Mouse (Mus musculus) liver, embryonic 14.5 days (tissue): ENCODE measurements around the gene Gm37240.

Source experiments
- CTCF ChIP-seq: IDR thresholded peaks from 2 replicates; pipeline ENCODE4 v1.5.1; 2016; ENCODE audit warnings: antibody characterized with exemption, low read depth, control low read depth
- EP300 ChIP-seq: IDR thresholded peaks from 2 replicates; pipeline ENCODE4 v1.6.1; 2016; ENCODE audit warnings: antibody characterized with exemption, low read depth

- TF ChIP-seq CTCF = no peak
- TF ChIP-seq EP300 = no peak
Observed at GRCm38 (mm10) chr3:84536987-84537386, 1350.3 kb downstream of the Gm37240 start.
